Mouse (Mus musculus): ENCODE results near the gene Selenof.
A peak's percentile ranks its signal among the peaks of the same experiment; 100 is the strongest.

Gene Selenof

GRCm38 (mm10) chr3:144570047-144570815 is at the start of gene Selenof, which contains the start of gene Hs2st1:
TSS of gene Selenof (plus strand) at chr3:144570304.
TSS of gene Hs2st1 (minus strand) at chr3:144570181.
- peak; percentile 100 for DNase-seq (ENCODE audit: low read depth, low spot score)

GRCm38 (mm10) chr3:144527918-144528317 is 42.2 kb upstream of the Selenof start:
- DNase-seq (ENCODE audit: low read depth, low spot score): no peak

- DNase-seq (ENCODE audit: low read depth, low spot score): no peak
Measured at GRCm38 (mm10) chr3:144531023-144531422, 39.1 kb upstream of the Selenof start.

- DNase-seq (ENCODE audit: low read depth, low spot score): no peak
Measured at GRCm38 (mm10) chr3:144535056-144535455, 35.0 kb upstream of the Selenof start.

- DNase-seq (ENCODE audit: low read depth, low spot score): peak; percentile 16
Measured at GRCm38 (mm10) chr3:144537078-144537855, 32.8 kb upstream of the Selenof start.

- no peak for DNase-seq (ENCODE audit: low read depth, low spot score)
Measured at GRCm38 (mm10) chr3:144539051-144539450, 31.1 kb upstream of the Selenof start.

GRCm38 (mm10) chr3:144540805-144541204 is 29.3 kb upstream of the Selenof start:
- DNase-seq (ENCODE audit: low read depth, low spot score): no peak

- DNase-seq (ENCODE audit: low read depth, low spot score): no peak
Measured at GRCm38 (mm10) chr3:144541906-144542438, 28.1 kb upstream of the Selenof start.

GRCm38 (mm10) chr3:144545152-144545551 is 25.0 kb upstream of the Selenof start:
- no peak for DNase-seq (ENCODE audit: low read depth, low spot score)

- no peak for DNase-seq (ENCODE audit: low read depth, low spot score)
Measured at GRCm38 (mm10) chr3:144545832-144546231, 24.3 kb upstream of the Selenof start.

- DNase-seq (ENCODE audit: low read depth, low spot score): no peak
Measured at GRCm38 (mm10) chr3:144546490-144546889, 23.6 kb upstream of the Selenof start.

GRCm38 (mm10) chr3:144548186-144548845 is 21.8 kb upstream of the Selenof start:
- no peak for DNase-seq (ENCODE audit: low read depth, low spot score)

GRCm38 (mm10) chr3:144550036-144550435 is 20.1 kb upstream of the Selenof start:
- DNase-seq (ENCODE audit: low read depth, low spot score): no peak

- DNase-seq (ENCODE audit: low read depth, low spot score): no peak
Measured at GRCm38 (mm10) chr3:144550659-144551058, 19.4 kb upstream of the Selenof start.

- no peak for DNase-seq (ENCODE audit: low read depth, low spot score)
Measured at GRCm38 (mm10) chr3:144551416-144551815, 18.7 kb upstream of the Selenof start.

GRCm38 (mm10) chr3:144553942-144554341 is 16.2 kb upstream of the Selenof start:
- no peak for DNase-seq (ENCODE audit: low read depth, low spot score)

- no peak for DNase-seq (ENCODE audit: low read depth, low spot score)
Measured at GRCm38 (mm10) chr3:144554503-144554902, 15.6 kb upstream of the Selenof start.

GRCm38 (mm10) chr3:144555144-144555543 is 15.0 kb upstream of the Selenof start:
- DNase-seq (ENCODE audit: low read depth, low spot score): peak; percentile 26

GRCm38 (mm10) chr3:144556625-144557324 is 13.3 kb upstream of the Selenof start:
- DNase-seq (ENCODE audit: low read depth, low spot score): peak; percentile 32

GRCm38 (mm10) chr3:144558274-144558673 is 11.8 kb upstream of the Selenof start:
- DNase-seq (ENCODE audit: low read depth, low spot score): no peak
